Mouse (Mus musculus) monocyte, adult 5-6 weeks (primary cell): ENCODE results near the gene Fto. TPM values are rescaled to one million over a fixed set of nuclear protein-coding genes. Genes with fewer than 3 reads are reported as not detected.

Experiments used
- ATAC-seq: fragments of 153-309, 156-312 bp; replicated peaks from 2 replicates; pipeline ENCODE4 v1.8.0; 2017; ENCODE audit warnings: mild to moderate bottlenecking; ENCODE audit not compliant: low TSS enrichment, insufficient number of reproducible peaks, severe bottlenecking, poor library complexity, low FRiP score
- total RNA-seq: library from RNA; stranded (forward); fragments of 200-1000, 200-491, 200-594 nt; gene quantifications from 3 replicates; pipeline ENCODE4 v1.2.3, GENCODE M21; 2017

Fto gene
- total RNA-seq, 1 experiment from 2014 or later = 12.3 TPM

GRCm38 (mm10) chr8:91504891-91505290 lies 191.6 kb downstream of the Fto start:
- no peak for ATAC-seq

GRCm38 (mm10) chr8:91505411-91505954 lies 192.2 kb downstream of the Fto start:
- ATAC-seq = no peak

GRCm38 (mm10) chr8:91505997-91506672 lies 192.8 kb downstream of the Fto start:
- ATAC-seq = no peak

GRCm38 (mm10) chr8:91506682-91507257 lies 193.4 kb downstream of the Fto start:
- ATAC-seq = no peak

GRCm38 (mm10) chr8:91507681-91508097 lies 194.4 kb downstream of the Fto start:
- no peak for ATAC-seq

GRCm38 (mm10) chr8:91508284-91508683 lies 195.0 kb downstream of the Fto start:
- no peak for ATAC-seq

GRCm38 (mm10) chr8:91509206-91509899 lies 196.0 kb downstream of the Fto start:
- ATAC-seq = no peak

GRCm38 (mm10) chr8:91509900-91510260 lies 196.6 kb downstream of the Fto start:
- no peak for ATAC-seq

- ATAC-seq = no peak
These were observed 197.4 kb downstream of the Fto start for GRCm38 (mm10) chr8:91510716-91511115.

- ATAC-seq = no peak
These were observed 198.6 kb downstream of the Fto start for GRCm38 (mm10) chr8:91511943-91512342.

GRCm38 (mm10) chr8:91514752-91515478 lies 201.6 kb downstream of the Fto start:
- no peak for ATAC-seq

- no peak for ATAC-seq
These were observed 203.1 kb downstream of the Fto start for GRCm38 (mm10) chr8:91516422-91516821.

- ATAC-seq = no peak
These were observed 204.8 kb downstream of the Fto start for GRCm38 (mm10) chr8:91518085-91518484.

- ATAC-seq = no peak
These were observed 208.9 kb downstream of the Fto start for GRCm38 (mm10) chr8:91522201-91522600.

- no peak for ATAC-seq
These were observed 210.9 kb downstream of the Fto start for GRCm38 (mm10) chr8:91524056-91524864.

- ATAC-seq = no peak
These were observed 211.5 kb downstream of the Fto start for GRCm38 (mm10) chr8:91524865-91525250.

GRCm38 (mm10) chr8:91525342-91525817 lies 212.1 kb downstream of the Fto start:
- ATAC-seq = no peak

- no peak for ATAC-seq
These were observed 215.6 kb downstream of the Fto start for GRCm38 (mm10) chr8:91528967-91529366.
